Mouse (Mus musculus) left cerebral cortex, adult 2 months (tissue): ENCODE data around the gene Hmga1b. TPM values are rescaled to one million over a fixed set of nuclear protein-coding genes. Genes with fewer than 3 reads are reported as not detected.
"Not testable (repeated sequence)": the region's sequence is repeated elsewhere in the genome, so short reads cannot be mapped to it uniquely, and the experiment has no call there.

ENCODE experiments used
- DNase-seq, 2 experiments: peaks; one replicate each; pipeline ENCODE4 v3.0.0; 2021 to 2022; ENCODE audit warnings: low spot score in 2 of 2, mixed read lengths in 1 of 2; ENCODE audit errors: extremely low spot score in 1 of 2
- H3K27ac ChIP-seq: fragments of 200-600 bp; 2 replicates; pipeline ENCODE4 v1.8.1; 2022
- H3K4me3 ChIP-seq: fragments of 200-600 bp; 2 replicates; pipeline ENCODE4 v1.8.1; 2022
- CTCF ChIP-seq: fragments of 200-600 bp; IDR thresholded peaks from 2 replicates; pipeline ENCODE4 v1.8.1; 2022; ENCODE audit warnings: antibody characterized with exemption, mild to moderate bottlenecking, moderate library complexity
- intact Hi-C: fragments of 180-260 bp; cut with DNase I; formaldehyde crosslinking; loops from one replicate; pipeline ENCODE4 v1.15.1; 2025
- total RNA-seq, 2 experiments: library from RNA; stranded (reverse); gene quantifications; 2 replicates each; pipeline ENCODE4 v1.2.3; 2021

Gene Hmga1b
- total RNA-seq, 2 experiments from 2014 or later = 27.5 to 57.3 TPM

DNA sequence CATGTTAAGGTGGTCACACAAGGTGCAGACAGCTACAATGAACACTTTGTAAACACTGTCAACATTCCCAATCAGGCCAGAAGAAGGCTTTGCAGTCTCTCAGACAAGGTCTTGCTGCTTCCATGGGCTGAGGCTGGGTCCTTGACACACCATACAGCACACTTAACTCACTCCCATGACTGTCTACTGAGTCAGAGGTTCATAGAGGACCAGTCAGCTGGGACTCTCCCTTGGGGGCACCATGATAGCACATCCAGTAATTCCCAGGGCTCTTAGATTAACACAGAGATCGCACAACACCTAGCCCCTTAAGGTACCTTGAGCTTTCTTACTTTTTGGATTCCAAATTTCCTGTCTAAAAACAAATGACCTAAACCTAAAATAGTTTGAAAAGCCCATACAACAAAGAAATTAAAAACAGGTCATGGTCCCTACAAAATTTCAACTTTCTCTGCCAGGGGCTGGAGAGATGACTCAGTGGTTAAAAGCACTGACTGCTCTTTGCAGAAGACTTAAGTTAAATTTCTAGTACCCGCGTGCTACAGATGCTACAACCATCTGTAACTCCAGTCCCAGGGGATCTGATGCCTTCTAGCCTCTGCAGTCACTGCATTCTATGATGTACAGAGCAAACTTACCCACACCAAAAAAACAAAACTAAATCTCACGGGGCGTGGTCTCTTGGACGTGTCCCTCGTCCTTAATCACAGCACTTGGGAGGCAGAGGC lies 11.0 kb downstream of the Hmga1b start:
- TF ChIP-seq CTCF = no peak
- no peak for DNase-seq
- Histone ChIP-seq H3K4me3 (no peak overlapping the region), H3K27ac (no peak overlapping the region)
- intact Hi-C loops = loop anchor here (10.0 kb wide), 1 partner anchor 119 kb away; no protein-coding TSS in a partner anchor

DNA sequence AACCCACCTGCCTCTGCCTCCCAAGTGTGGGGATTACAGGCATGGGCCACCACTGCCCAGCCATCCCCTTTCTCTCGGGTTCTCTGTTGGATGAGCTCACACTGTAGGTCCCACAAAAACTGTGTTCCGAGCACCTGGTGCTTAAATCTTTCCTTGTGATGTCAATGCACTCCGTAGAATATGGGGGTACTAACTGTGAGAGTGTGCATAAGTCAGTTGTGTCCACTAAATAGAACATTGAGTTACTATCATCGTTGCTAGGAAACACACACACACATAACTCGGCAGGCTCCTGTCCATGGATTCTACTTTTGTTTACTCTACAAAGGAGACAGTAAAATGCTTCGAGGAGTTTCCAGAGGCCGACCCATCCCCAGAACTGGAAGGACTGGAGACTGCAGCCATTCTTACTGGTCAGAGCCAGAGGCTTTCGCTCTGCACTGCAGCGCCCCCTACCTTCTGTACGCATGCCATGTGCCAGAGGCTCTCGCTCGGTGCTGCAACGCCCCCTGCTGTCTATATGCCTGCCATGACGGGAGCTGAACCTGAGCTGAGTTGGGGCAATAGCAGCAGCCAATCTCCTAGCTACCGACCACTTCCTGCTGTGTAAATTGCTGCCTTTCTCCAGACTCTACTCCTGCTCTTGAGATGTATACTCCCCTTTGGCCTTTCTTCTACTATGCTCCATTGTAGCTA lies 13.3 kb downstream of the Hmga1b start:
- intact Hi-C loops = loop anchor here (1.0 to 10.0 kb wide), 4 partner anchors 56 to 259 kb away; no protein-coding TSS in a partner anchor
- Histone ChIP-seq H3K4me3 (no peak overlapping the region), H3K27ac (no peak overlapping the region)
- peak; percentile 90 to 95 for DNase-seq
- TF ChIP-seq CTCF = no peak; the same call in none of the 2 replicates

DNA sequence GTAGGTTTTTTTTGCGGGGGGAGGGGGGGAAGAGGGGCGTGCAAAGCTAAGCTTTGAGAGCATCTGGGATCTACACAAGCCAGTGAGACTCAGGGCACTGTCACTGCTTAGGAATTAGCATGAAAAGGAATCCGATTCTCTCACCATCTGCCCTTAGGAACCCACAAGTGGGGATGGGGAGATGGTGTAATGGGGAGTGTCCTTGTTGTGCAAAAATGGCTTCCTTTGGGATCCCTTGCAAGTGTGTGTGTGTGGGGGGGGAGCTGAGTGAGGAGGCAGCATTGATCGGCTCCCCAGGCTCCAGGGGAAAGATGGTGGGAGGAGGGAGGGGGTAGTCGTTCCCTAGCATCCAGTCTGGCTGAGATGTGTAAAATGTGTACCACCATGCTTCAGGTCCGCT lies 14.5 kb downstream of the Hmga1b start:
- no peak for DNase-seq
- intact Hi-C loops = loop anchor here (5.0 to 10.0 kb wide), 3 partner anchors 122 to 260 kb away; no protein-coding TSS in a partner anchor
- no peak for TF ChIP-seq CTCF
- Histone ChIP-seq H3K27ac (no peak overlapping the region), H3K4me3 (no peak overlapping the region)

DNA sequence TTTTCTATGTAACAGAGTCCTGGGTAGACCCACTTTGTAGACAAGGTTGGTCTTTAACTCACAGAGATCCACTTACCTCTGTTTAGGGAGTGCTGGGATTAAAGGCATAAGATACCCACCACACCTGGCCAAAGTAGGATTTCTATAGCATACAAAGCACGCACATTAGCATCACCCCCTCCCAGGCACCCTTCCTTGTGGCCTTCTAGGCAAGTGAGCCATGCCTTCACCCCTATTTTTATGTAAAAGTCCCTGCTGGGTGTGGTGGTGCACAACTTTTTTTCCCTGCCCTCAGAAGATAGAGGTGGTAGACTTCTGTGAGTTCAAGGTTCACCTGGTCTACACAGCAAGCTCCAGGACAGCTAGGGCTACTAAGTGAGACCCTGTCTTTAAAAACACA lies 17.3 kb downstream of the Hmga1b start:
- DNase-seq = no peak
- intact Hi-C loops = loop anchor here (5.0 to 10.0 kb wide), 3 partner anchors 125 to 263 kb away; no protein-coding TSS in a partner anchor
- TF ChIP-seq CTCF = no peak
- Histone ChIP-seq H3K4me3 (no peak overlapping the region), H3K27ac (no peak overlapping the region)

GRCm38 (mm10) chr11:120781361-120781760 lies 18.8 kb downstream of the Hmga1b start:
- DNase-seq, intact Hi-C loops, H3K27ac ChIP-seq, H3K4me3 ChIP-seq: not testable (repeated sequence)

GRCm38 (mm10) chr11:120783426-120784063 lies 21.0 kb downstream of the Hmga1b start:
- no peak for DNase-seq
- intact Hi-C loops = no loop called here

DNA sequence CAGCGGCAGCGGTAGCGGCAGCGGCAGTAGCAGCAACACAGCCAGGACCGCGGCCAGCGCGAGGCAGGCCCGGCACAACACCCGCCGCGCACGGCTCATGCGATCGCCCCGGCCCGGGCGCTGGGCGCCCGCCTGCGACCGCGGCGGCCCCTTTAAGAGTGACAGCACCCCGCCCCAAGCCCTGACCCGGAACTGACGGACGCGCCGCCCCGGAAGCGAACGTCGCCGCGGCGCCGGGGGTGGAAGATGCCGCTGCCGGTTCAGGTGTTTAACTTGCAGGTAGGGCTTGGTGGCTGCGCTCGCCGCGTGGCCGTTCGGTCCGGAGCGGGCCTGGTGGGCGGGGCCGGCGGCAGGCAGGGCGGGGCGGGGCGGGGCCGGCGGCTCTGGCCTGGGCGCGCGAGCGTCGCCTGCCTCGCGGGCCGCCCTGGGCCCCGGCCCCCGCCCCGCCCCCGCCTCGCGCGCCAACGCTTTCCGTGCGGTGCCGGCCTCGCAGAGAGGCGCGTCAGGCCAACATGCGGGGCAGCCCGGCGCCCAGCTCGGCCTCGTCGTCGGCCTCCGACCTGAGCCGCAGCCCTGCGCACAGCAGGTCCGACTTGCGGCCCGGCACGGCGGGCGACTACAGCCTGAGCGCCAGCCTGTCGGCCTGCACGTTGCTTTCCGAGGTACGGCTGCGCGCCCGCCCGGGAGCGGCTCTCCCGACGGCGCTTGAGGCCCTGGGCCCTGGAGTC lies 21.6 kb downstream of the Hmga1b start, which contains the start of the genes Rfng and Gps1:
Gene Rfng (minus strand): TSS at position 144 of the 728 bp plus-strand sequence.
Gene Gps1 (plus strand): TSS at position 209 of the 728 bp plus-strand sequence.
- intact Hi-C loops = no loop called here
- H3K27ac ChIP-seq = peak within 1 kb of the TSS; percentile 89
- TF ChIP-seq CTCF = no peak
- H3K4me3 ChIP-seq = peak within 1 kb of the TSS; percentile 75
- DNase-seq = peak; percentile 83 to 87

More at GRCm38 (mm10) chr11:120783426-120784063, 21.0 kb downstream of the Hmga1b start:
- Histone ChIP-seq H3K27ac (peak overlapping the region; percentile 89), H3K4me3 (peak overlapping the region; percentile 75)
- TF ChIP-seq CTCF = no peak

- peak overlapping the region; percentile 89 for H3K27ac ChIP-seq
- no peak for TF ChIP-seq CTCF
- DNase-seq = no peak
- H3K4me3 ChIP-seq = peak overlapping the region; percentile 75
- intact Hi-C loops = no loop called here
Observed at GRCm38 (mm10) chr11:120785145-120785544, 22.6 kb downstream of the Hmga1b start.

DNA sequence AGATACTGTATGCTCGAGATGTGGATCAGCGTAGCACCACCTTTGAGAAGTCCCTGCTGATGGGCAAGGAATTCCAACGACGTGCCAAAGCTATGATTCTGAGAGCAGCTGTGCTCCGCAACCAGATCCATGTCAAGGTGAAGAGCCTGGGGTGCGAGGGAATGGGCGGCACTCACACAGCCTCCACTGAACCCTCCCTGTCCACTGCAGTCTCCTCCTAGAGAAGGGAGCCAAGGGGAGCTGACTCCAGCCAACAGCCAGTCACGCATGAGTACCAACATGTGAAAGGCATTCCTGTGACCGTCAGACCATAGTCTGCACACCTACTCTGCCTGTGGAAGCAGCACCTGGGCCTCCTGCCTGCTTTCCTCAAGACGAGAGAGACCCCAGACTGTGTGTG lies 25.9 kb downstream of the Hmga1b start:
- H3K27ac ChIP-seq, DNase-seq, intact Hi-C loops: not testable (repeated sequence)

DNA sequence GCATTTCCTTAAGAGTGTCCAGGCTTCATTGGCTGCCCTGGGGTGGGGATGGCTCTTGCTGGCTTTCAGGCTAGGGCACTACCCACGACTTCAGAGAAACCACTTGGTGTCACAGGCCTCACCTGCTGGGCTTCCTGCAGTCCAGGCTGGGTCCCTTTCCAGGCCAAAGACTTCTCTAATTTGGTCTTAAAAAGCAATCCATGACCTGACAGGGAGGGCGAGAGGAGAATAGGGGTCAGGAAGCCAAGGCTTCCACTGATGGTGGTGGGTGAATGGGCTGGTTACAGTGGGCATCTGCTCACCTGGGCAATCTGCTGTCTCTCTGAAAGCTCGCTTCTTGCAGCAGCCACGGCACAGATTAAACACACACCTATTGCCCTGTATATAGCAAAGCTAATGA lies 26.8 kb downstream of the Hmga1b start:
- intact Hi-C loops = no loop called here
- Histone ChIP-seq H3K27ac (no peak overlapping the region), H3K4me3 (no peak overlapping the region)
- DNase-seq = no peak
- TF ChIP-seq CTCF = no peak

More for the DNA sequence above, 25.9 kb downstream of the Hmga1b start:
- H3K4me3 ChIP-seq = not testable (repeated sequence)

GRCm38 (mm10) chr11:120789810-120790209 lies 27.2 kb downstream of the Hmga1b start:
- no peak for DNase-seq
- Histone ChIP-seq H3K27ac (no peak overlapping the region), H3K4me3 (no peak overlapping the region)
- intact Hi-C loops = no loop called here
- TF ChIP-seq CTCF = peak; percentile 24
